Mouse (Mus musculus): Measurements from ENCODE around the gene Fosl2.

- TF ChIP-seq CTCF (IDR thresholded peaks at IDR 0.05; ENCODE audit: low read depth) (no peak), EP300 (IDR thresholded peaks at IDR 0.05; ENCODE audit: low read depth) (no peak)
Measured at GRCm38 (mm10) chr5:32199594-32199993, 64.0 kb downstream of the Fosl2 start.

Measured in heart, postnatal 0 days (tissue).